Mouse (Mus musculus) heart, embryonic 10.5 days (tissue): ENCODE data around the gene Diras2. TPM values are rescaled to one million over a fixed set of nuclear protein-coding genes. Genes with fewer than 3 reads are reported as not detected.

ENCODE experiments used
- DNase-seq: peaks from one replicate; pipeline ENCODE4 v3.0.0-alpha.2; 2017; ENCODE audit warnings: low spot score
- H3K27ac ChIP-seq: fragments of 300-500 bp; sonication (generic); 2 replicates; pipeline ENCODE4 v1.5.1; 2016; ENCODE audit warnings: mild to moderate bottlenecking
- H3K27me3 ChIP-seq: fragments of 300-500 bp; sonication (generic); 2 replicates; pipeline ENCODE4 v1.6.1; 2016; ENCODE audit warnings: mild to moderate bottlenecking; ENCODE audit not compliant: poor library complexity, insufficient read depth, severe bottlenecking
- H3K36me3 ChIP-seq: fragments of 300-500 bp; sonication (generic); 2 replicates; pipeline ENCODE4 v1.6.1; 2016; ENCODE audit warnings: mild to moderate bottlenecking, moderate library complexity
- H3K4me1 ChIP-seq: fragments of 300-500 bp; sonication (generic); 2 replicates; pipeline ENCODE4 v1.6.1; 2016; ENCODE audit warnings: mild to moderate bottlenecking
- H3K4me3 ChIP-seq: fragments of 300-500 bp; sonication (generic); 2 replicates; pipeline ENCODE4 v1.5.1; 2016; ENCODE audit warnings: mild to moderate bottlenecking, moderate library complexity
- H3K9me3 ChIP-seq: fragments of 300-500 bp; sonication (generic); 2 replicates; pipeline ENCODE4 v1.6.1; 2016; ENCODE audit warnings: mild to moderate bottlenecking, moderate library complexity
- WGBS: fragments of 180-500 bp; shearing (Covaris S2); methylation state at CpG from one replicate; pipeline ENCODE4 v1.1.7; 2016; 5-methylcytosine and 5-hydroxymethylcytosine counted together
- polyA plus RNA-seq: library from polyadenylated mRNA; unstranded; fragments of >200 nt; fragmentation: Nextera tagmentation; extraction: Ambion mirVana; gene quantifications from 2 replicates; pipeline ENCODE4 v1.2.1, GENCODE M21; 2016

Gene Diras2
- polyA plus RNA-seq, 1 experiment from 2014 or later: 1.1 TPM

DNA sequence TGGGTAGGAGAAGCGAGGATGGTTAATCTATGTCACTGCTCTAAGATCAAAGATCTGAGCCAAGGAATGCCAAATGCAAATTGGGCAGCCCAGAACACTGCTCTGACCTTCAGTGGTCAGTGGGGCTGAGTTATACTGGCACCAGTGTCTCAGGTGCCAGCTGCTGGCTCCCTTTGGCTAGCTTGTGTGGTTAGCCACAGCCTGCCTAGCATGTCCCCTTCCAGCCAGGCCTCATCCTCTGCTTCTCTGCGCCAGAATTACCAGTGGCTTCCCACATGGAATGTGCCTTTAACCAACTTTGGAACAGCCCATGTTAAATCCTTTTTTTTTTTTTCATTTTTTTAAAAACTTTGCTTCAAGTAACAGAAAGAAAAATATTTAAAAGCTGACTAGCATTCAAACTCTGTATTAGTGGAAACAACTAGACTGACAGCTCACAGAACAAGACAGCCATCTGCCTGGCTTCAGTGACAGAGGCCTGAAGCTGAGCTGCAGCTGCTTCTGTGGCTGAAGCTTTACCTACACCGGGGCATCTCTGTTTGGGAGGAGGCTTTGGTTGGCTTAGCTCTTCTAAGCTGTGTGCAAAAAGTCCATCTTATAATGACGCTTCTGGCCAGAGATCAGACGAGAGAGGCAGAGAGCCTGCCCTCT, 10.4 kb upstream of the Diras2 start:
- Histone ChIP-seq H3K4me3 (no peak overlapping the region), H3K36me3 (no peaks in the 10 kb centered on the region), H3K27me3 (no peaks in the 10 kb centered on the region), H3K27ac (no peak overlapping the region), H3K9me3 (no peaks in the 10 kb centered on the region), H3K4me1 (peaks cover 9% of the 10 kb centered on the region)
- WGBS: 79% methylated on average over 5 of the region's 5 CpGs
- no peak for DNase-seq

GRCm38 (mm10) chr13:52539461-52539860, 8.4 kb upstream of the Diras2 start:
- peaks cover 3% of the 10 kb centered on the region; the same call in 1 of the 2 replicates for H3K27me3 ChIP-seq
- WGBS: 82% methylated on average over 6 of the region's 6 CpGs
- H3K27ac ChIP-seq: no peak overlapping the region
- no peak for DNase-seq
- no peaks in the 10 kb centered on the region for H3K36me3 ChIP-seq
- H3K9me3 ChIP-seq: no peaks in the 10 kb centered on the region
- no peak overlapping the region for H3K4me3 ChIP-seq
- peaks cover 20% of the 10 kb centered on the region for H3K4me1 ChIP-seq

GRCm38 (mm10) chr13:52538588-52539116, 7.6 kb upstream of the Diras2 start:
- WGBS: 87% methylated on average over 9 of the region's 9 CpGs
- H3K9me3 ChIP-seq: no peaks in the 10 kb centered on the region
- no peaks in the 10 kb centered on the region for H3K36me3 ChIP-seq
- peaks cover 6% of the 10 kb centered on the region; the same call in 1 of the 2 replicates for H3K27me3 ChIP-seq
- peaks cover 20% of the 10 kb centered on the region for H3K4me1 ChIP-seq
- H3K4me3 ChIP-seq: no peak overlapping the region
- no peak overlapping the region for H3K27ac ChIP-seq
- no peak for DNase-seq

- DNase-seq: no peak
- no peak overlapping the region for H3K4me3 ChIP-seq
- H3K9me3 ChIP-seq: no peaks in the 10 kb centered on the region
- H3K27ac ChIP-seq: no peak overlapping the region
- H3K4me1 ChIP-seq: peaks cover 20% of the 10 kb centered on the region
- H3K27me3 ChIP-seq: peaks cover 6% of the 10 kb centered on the region; the same call in 1 of the 2 replicates
- no peaks in the 10 kb centered on the region for H3K36me3 ChIP-seq
- 92% methylated on average over 26 of the region's 26 CpGs for WGBS
Measured at GRCm38 (mm10) chr13:52537754-52538587, 6.9 kb upstream of the Diras2 start.

DNA sequence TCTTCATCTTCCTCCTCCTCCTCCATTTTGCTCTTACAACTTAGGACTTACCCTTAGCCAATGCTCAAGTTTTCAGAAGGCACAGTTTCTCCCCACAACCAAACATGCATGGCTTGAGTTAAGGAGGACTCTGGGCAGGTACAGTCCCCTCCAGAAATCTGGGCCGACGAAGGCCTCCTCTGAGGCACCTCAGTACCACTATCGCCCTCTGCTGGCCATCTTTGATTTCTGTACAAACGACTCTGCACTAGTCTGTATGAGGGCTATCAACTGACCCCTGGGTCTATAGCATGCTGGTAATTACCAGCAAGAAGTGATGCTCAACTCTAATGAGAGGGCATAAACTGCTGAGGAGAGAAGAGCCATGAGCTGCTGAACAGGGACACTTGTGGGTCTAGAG, 4.5 kb upstream of the Diras2 start:
- no peak for DNase-seq
- Histone ChIP-seq H3K4me1 (peaks cover 20% of the 10 kb centered on the region), H3K4me3 (no peak overlapping the region), H3K9me3 (no peaks in the 10 kb centered on the region), H3K36me3 (no peaks in the 10 kb centered on the region), H3K27me3 (peaks cover 7% of the 10 kb centered on the region), H3K27ac (peak overlapping the region; percentile 22; the same call in 1 of the 2 replicates)
- WGBS: 10% methylated on average over 4 of the region's 4 CpGs

GRCm38 (mm10) chr13:52533644-52534043, 2.6 kb upstream of the Diras2 start:
- no peak overlapping the region for H3K27ac ChIP-seq
- DNase-seq: no peak
- peaks cover 23% of the 10 kb centered on the region for H3K27me3 ChIP-seq
- H3K4me3 ChIP-seq: no peak overlapping the region
- 79% methylated on average over 5 of the region's 5 CpGs for WGBS
- no peaks in the 10 kb centered on the region for H3K9me3 ChIP-seq
- H3K4me1 ChIP-seq: peaks cover 29% of the 10 kb centered on the region
- H3K36me3 ChIP-seq: no peaks in the 10 kb centered on the region

- Histone ChIP-seq H3K9me3 (no peaks in the 10 kb centered on the region), H3K27me3 (peaks cover 35% of the 10 kb centered on the region), H3K4me1 (peaks cover 18% of the 10 kb centered on the region), H3K36me3 (no peaks in the 10 kb centered on the region), H3K4me3 (peak overlapping the region; percentile 71), H3K27ac (peak overlapping the region; percentile 83)
- WGBS: 3% methylated on average over 50 of the region's 50 CpGs
- DNase-seq: peak; percentile 89
Measured at GRCm38 (mm10) chr13:52530008-52530945, 802 bp downstream of the Diras2 start.

- DNase-seq: no peak
- 56% methylated on average over 13 of the region's 13 CpGs for WGBS
- no peaks in the 10 kb centered on the region for H3K9me3 ChIP-seq
- no peak overlapping the region for H3K27ac ChIP-seq
- H3K4me3 ChIP-seq: peak overlapping the region; percentile 71
- H3K4me1 ChIP-seq: peaks cover 18% of the 10 kb centered on the region
- H3K27me3 ChIP-seq: peaks cover 31% of the 10 kb centered on the region
- H3K36me3 ChIP-seq: no peaks in the 10 kb centered on the region
Measured at GRCm38 (mm10) chr13:52529188-52529972, 1.7 kb downstream of the Diras2 start.

DNA sequence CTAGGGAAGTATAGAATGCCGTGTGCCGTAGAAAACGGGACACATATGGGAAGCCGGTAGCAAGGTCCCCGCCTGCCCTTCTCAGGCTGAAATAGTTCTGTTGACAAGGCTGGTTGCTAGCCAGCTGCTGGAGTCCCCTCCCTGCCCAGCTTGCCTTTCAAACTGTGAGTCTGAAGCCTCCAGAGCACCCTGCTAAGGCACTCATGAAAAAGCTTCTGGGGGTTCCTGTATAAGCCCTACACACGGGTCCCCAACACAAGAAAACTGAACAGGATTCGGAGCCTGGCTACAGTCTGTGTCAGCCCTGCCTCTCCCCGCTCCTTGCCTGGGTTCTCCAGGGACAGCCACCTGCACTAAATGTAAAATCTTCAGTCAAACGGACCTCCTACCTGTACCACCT, 2.3 kb downstream of the Diras2 start:
- WGBS: 62% methylated on average over 9 of the region's 9 CpGs
- Histone ChIP-seq H3K36me3 (no peaks in the 10 kb centered on the region), H3K4me3 (no peak overlapping the region), H3K4me1 (peaks cover 18% of the 10 kb centered on the region), H3K9me3 (no peaks in the 10 kb centered on the region), H3K27ac (no peak overlapping the region), H3K27me3 (peaks cover 29% of the 10 kb centered on the region; the same call in 1 of the 2 replicates)
- DNase-seq: no peak

DNA sequence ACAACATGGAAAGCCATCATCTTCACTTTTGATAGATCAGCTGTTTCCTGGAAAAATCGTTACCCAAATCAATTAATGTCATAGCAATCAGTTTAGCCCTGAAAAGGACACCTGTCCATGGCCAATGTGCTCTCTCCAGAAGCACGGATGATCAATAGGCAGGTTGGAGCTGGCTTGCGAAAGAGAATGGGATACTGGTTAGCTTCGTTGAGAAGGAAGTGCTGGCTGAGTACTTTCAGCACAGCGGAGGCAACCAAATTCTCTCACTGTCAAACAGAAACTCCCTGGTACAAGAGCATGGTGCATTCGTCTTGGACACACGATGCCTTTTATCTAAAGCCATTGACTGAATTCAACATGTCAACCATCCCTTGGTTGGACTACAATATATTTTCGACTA, 2.8 kb downstream of the Diras2 start:
- Histone ChIP-seq H3K27ac (no peak overlapping the region), H3K9me3 (no peaks in the 10 kb centered on the region), H3K27me3 (peaks cover 29% of the 10 kb centered on the region; the same call in 1 of the 2 replicates), H3K4me1 (peaks cover 18% of the 10 kb centered on the region), H3K4me3 (no peak overlapping the region), H3K36me3 (no peaks in the 10 kb centered on the region)
- DNase-seq: no peak
- WGBS: 80% methylated on average over 8 of the region's 8 CpGs

GRCm38 (mm10) chr13:52526249-52527035, 4.6 kb downstream of the Diras2 start:
- H3K27ac ChIP-seq: no peak overlapping the region
- 67% methylated on average over 6 of the region's 6 CpGs for WGBS
- DNase-seq: no peak

More at GRCm38 (mm10) chr13:52526249-52527035, 4.6 kb downstream of the Diras2 start:
- peaks cover 18% of the 10 kb centered on the region for H3K4me1 ChIP-seq
- H3K27me3 ChIP-seq: peaks cover 29% of the 10 kb centered on the region; the same call in 1 of the 2 replicates
- H3K9me3 ChIP-seq: no peaks in the 10 kb centered on the region
- no peaks in the 10 kb centered on the region for H3K36me3 ChIP-seq
- no peak overlapping the region for H3K4me3 ChIP-seq
